Mouse (Mus musculus) frontal cortex, adult 2 months (tissue): ENCODE measurements around the gene Tmem79. TPM values are rescaled to one million over a fixed set of nuclear protein-coding genes. Genes with fewer than 3 reads are reported as not detected.
"Not testable (repeated sequence)": the region's sequence is repeated elsewhere in the genome, so short reads cannot be mapped to it uniquely, and the experiment has no call there.

ENCODE experiments used
- DNase-seq, 2 experiments: peaks; one replicate each; pipeline ENCODE4 v3.0.0; 2022; ENCODE audit warnings: low spot score in 1 of 2; ENCODE audit errors: extremely low spot score in 1 of 2
- polyA plus RNA-seq: library from polyadenylated mRNA; depleted of rRNA; stranded (reverse); fragments of >200 nt; gene quantifications from 2 replicates; pipeline ENCODE4 v1.2.3, GENCODE M21; 2012

Gene Tmem79
- polyA plus RNA-seq, 1 experiment = 0.64 TPM

DNA sequence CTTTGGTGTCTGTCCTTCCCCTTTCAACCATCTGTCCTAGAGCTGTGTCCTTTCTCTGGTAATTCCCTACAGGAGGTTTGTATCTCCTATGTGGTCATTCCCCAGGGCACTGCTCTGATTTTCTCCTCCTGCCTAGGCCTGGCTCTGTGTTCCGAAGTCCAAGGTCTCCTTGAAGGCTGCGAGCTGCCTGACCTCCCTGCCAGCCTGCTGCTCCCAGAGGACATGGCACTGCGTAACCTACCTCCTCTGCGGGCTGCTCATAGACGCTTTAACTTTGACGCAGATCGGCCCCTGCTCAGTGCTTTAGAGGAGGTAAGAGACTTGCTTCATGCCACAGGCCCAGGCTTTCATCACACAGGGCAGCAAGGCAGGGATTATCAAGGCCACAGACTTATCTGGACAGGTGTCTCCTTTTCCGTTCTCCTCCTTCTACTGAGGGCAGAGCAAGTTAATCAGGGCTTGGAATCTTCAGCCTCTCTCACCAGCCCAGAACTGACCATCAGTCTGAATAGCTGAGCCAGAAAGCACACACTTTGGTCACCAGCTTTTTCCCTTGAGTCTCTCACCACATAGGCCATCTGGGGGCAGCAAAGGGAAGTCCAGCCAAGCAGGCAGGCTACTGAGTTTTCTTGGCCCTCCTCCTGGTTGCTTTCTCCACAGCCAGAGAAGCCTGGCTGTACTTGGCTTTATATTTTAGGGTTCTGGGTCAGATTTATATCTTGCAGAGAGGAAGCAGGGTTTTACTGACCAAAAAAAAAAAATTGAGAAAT, 18.6 kb upstream of the Tmem79 start:
- DNase-seq = peak in 1 of 2 experiments; percentile 48

DNA sequence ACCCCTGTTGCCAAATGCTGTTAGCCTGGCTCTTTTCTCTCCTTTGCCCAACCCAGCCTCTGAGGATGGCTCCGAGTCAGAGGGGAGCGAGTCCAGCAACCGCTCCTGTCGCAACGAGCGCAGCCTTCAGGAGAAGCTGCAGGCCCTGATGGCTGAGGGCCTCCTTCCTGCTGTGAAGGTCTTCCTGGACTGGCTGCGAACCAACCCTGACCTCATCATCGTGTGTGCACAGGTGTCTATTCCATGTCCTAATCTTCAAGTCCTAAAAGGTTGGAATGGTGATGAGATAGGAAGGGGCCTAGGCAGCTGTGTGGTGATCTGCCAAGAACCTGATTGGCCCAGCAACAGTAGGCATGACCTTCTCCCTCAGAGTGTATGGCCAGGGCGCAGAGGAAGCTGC, 17.0 kb upstream of the Tmem79 start:
- no peak for DNase-seq

DNA sequence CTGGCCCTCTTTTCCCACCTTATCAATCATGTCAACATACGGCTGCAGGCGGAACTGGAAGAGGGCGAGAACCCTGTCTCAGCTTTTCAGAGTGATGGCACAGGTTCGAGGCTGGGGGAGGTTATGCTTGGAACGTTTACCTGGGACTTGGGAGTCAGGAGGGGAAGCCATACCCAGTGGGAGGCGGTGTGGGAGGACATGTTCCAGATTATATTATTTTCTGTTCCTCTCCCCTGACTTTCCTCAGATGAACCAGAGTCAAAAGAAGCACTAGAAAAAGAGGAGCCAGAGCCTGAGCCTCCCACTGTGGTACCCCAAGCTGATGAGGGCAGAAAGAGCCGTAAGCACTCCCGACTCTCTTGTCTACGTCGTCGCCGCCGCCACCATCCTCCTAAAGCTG, 14.8 kb upstream of the Tmem79 start:
- peak in 1 of 2 experiments; percentile 29 for DNase-seq

DNA sequence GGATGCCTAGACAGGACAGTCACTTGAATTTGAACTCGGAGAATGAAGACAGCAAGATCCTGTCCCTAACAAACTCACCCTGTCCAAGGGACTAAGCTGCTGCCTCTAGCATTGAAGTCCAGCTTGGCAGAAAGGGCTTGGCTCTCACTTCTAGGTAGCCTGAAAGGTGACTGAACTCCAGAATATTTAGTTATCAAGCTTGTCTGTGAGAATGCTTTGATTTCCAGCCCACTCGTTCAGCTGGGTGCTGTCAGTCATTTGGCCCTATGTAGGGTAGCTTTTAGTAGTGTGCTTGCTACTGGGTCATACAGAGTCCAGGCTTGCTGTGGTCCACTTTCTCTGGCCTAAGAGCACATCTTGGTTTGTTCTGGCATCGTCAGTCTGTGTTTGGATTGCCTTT, 3.1 kb upstream of the Tmem79 start:
- DNase-seq = no peak

DNA sequence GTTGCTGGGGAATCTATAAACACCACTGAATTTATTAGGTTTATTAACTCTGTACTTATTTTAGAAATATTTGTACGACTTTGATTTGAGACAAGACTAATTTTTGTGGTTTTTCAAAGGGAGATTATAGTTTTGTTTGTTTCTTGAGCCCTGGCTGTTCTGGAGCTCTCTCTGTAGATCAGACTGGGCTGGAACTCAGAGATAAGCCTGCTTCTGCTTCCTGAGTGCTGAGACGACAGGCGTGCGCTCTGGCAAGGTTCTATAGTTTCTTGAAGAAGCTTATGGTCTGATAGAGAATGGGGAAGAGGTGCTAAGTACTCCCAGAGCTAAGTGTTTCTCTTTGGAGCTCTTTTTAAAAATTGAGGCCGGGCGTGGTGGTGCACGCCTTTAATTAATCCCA, 2.4 kb upstream of the Tmem79 start:
- DNase-seq = no peak

DNA sequence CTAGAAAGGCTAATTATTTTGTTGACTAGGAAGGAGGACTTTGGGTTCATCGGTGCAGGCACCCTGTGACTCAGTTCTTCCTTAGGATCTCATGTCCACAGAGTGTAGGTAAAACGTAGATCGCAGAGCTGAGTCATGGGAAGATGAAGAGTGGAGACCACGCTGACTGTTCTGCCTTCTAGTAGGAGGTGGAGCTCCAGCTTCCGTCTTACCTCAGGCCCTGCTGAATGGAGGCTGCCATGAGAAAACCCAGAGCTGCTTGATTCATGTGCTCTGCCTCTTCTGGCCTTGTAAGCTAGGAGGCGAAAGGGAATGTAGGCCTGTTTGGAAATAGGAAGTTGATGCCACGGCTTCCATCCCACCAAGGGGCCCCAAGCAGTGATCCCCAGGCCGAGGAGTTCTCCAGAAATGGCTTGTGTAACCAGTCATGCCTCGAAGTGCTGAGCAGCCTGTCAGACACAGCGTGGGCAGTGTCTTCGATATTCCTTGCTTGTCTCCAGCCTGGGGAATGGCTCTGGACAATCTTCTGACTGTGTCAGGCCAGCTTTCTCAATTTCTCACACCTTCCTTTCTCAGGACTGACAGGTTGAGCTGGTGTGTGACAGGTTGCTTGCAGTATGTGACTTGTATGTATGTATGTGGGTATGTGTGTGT, 1.5 kb upstream of the Tmem79 start:
- peak in 1 of 2 experiments; percentile 57 for DNase-seq

DNA sequence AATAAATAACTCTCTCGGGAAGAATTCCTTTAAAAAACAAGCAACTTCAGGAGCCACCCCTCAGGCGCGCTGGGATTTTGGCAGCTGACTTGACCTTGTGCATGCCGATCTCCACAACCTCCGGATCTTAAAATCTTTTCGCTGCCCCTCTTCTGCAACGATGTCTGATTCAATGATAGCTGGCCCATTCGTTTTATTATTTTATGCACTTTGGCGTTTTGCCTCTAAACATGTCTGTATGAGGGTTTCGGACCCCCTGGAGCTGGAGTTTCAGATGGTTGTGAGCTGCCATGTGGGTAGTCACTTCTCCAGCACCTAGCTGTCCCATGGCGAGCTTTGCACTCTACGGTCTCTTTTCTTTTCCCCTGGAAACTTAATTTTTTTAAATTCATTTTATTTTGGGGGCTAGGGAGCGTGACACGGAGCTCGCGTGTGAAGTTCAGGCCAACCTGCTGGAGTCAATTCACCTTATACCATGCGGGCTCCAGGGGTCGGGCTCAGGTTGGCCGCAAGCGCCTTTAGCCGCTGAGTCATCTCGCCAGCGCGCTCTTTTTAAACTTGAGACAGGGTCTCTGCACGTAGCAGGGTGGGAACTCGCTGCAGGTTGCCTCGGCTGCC, 403 bp downstream of the Tmem79 start:
- no peak for DNase-seq

DNA sequence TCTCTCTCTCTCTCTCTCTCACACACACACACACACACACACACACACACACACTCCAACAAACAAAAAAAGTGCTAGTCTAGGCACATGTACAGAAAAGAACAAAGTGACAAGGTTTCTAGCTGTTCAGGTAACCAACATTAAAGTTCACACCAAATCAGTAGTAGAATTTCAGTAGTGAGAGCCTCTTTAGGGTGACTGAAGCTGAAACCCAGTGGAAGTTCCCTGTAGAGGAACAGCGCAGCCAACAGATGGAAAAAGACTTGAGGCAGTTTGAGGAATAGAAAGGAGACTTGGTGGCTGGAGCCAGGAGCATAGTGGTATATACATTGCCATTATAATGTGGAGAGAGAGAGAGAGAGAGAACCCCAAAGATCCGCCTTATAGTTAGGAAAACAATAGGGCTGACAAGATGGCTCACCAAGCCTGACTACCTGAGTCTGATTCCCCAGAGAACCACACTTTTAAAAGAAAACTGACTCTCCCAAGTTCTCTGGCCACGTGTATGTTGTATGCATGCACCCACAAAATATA, 979 bp downstream of the Tmem79 start:
- DNase-seq = no peak

DNA sequence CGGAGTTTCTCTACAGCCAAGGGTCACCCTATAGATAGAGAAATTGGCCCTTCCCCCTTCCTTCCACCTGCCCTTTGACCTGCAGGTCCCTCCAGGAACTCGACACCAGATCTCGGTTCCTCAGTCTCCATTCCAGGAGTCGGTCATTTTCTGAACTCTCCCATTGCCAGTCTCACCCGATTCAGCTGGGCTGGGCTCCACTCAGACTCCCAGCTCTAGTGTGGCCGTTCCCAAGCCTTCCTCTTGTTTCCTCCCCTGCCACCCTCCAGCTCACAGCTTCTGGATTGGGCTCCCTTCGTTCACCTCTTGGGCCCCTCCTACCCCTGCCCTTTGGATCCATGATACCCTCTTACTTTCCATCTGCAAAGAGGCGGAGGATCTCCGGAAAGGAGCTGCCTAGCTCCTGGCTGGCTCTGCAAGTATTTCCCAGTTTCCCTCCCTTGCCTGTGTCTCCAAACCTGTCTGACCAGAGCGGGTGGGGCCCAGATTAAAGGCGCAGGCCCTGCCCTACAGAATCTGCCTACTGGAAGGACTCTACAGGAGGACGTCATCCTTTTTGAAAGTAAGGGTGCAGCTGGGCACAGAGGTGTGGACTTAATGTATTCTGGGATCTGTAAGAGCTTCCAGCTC, 1.8 kb downstream of the Tmem79 start:
- DNase-seq = no peak

DNA sequence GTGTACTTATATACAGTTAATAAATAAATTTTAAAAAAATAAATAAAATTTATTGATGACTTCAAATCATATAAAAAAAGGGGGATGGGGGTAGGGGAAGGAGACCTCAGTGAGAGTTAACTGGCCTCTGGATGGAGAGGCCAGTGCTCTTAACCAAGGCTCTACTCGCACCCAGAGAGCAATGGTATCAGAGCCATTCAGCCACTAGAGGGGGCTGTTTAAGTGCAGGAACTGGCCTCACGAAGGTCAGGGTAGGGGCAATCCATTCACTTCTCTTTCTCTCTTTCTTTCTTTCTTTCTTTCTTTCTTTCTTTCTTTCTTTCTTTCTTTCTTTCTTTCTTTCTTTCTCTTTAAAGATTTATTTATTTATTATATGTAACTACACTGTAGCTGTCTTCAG, 4.7 kb downstream of the Tmem79 start:
- peak in 1 of 2 experiments; percentile 50 for DNase-seq

DNA sequence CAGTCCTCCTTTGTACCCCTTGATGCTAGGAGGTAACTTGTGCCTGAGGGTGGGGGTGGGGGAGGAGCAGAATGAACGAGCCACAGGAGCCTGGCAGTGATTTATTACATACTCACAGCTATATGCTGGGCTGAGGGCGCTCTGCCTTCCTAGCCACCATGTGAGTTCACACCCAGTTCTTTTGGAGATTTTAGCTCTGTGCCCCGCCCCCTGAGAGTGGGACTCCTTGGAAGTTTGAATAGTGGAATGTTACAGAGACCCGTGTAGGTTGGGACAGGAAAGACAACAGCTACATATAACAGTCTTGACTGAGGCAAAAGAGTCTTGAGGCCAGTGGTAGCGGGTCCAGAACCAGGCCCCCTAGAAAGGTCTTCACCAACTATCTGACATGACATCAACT, 7.0 kb downstream of the Tmem79 start:
- DNase-seq = no peak

DNA sequence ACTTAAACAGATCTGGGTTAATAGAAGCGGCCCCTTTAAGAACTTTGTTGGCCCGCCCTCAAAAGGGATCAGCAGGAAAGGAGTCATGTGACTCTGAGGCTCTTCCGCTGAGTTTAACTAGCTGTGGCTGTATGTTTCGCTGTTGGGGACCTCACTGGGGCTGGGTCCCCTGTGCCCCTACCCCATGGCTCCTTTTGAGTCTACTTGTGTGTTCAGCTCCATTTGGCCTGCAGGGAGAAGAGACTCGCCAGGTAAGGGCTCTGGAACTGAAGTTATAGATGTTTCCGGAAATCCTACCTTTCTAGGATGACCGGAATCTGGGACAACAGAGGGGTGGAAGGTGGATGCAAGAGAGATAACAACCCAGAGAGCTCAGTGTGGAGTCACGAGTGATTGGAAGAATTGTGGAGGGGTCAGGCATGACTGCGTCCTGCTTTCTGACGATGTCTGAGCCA, 11.0 kb downstream of the Tmem79 start, which contains the start of gene Glmp:
Gene Glmp, plus strand, starts transcription at position 73 of the 455 bp plus-strand sequence.
- peak; percentile 29 to 74 for DNase-seq

DNA sequence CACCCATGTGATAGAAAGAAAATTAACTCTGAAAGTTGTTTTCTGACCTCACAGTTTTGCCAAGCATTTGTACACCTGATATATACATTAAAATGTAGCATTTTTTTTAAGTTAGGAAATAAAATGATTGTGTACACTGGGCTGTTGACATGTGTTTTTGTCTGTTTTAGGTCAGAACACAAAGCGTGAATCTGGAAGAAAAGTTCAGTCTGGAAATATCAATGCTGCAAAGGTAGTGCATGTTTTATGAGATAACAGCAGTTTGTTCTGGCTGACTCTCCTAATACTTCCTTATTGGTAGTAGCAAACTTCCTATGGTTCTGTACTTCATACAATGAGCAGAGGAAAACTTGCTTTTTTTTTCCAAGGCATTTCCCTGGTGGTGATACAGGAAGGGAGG, 36.8 kb downstream of the Tmem79 start:
- DNase-seq = no peak

DNA sequence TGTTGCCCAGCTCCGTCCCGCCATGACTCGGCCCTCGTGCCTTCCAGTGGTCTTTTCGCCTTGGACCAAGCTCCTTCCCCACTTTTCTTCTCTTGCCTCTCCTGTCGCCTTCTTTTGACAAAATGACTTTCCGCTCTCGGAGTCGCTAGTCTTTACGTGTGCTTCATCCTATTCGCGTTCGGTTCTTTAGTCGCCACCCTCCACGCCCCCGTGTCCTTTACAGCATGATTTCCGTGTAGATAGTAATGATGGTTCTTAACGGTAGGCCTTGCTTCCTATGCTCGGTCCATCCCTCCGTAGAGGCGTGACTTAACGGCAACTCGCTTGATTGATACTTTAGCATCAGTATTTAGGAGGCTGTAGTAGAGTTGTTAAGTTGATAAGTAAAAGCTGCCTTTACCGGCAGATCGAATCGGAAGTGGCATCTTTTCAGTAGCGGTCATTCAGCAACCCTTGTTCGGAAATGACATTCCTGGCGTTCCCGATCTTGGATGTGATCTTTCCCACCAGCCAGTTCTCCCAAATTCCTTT, 38.6 kb downstream of the Tmem79 start:
- peak; percentile 63 to 72 for DNase-seq

DNA sequence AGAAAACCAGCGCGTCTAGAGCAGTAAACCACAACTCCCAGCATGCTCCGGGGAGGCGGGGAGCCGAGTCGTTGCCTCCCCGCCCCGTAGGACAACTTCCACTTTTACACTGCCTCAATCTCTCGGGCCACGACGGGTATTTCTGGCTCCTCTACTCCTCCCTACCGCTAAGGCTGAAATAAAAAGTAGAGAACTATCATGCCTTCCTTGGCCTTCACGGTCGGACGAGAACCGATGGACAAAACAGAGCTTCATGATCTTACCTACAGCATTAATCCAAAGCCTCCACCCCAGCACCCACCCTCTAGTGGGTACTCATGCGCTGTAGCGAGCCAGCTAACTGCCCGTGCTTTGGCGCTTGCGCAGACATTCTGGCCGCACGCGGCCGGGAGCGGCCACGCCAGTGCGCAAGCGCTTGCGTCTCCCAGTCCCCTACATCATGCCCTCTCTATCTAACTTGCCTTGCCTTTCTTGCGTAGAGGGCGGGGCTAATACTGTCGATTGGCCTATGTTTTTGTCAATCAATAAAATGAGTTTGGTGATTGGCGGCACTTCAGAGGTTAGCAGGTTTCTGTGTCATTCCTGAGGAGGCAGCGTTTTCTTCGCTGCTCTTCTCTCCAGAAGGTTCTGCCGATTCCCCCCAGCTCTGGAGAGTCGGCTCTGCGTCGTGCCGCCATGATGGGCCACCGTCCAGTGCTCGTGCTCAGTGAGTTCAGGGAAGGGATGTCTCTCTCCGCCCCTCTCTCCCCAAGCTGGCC, 39.2 kb downstream of the Tmem79 start, which contains the start of the genes Tsacc and Cct3:
Gene Tsacc, minus strand, starts transcription at position 439 of the 758 bp plus-strand sequence.
Gene Cct3, plus strand, starts transcription at position 556 of the 758 bp plus-strand sequence.
- DNase-seq = peak; percentile 99

DNA sequence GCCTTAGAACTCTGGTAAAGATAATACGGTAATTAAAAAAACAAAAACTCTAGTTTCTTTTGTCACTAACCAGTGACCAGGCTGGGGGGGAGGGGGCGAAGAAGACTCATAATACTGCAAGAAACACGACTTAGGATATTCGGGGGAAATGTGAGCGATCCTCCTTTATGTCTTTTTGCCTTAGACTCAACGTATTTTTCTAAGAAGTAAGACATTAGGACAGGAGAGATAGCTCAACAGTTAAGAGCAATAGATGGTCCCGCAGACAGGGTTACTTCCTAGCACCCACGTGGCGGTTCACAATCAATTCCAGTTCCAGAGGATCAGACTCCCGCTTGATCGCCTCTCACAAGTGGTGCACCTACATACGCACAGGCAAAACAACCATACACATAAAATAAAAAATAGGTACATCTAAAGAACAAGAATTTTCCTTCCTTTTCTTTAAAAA, 39.8 kb downstream of the Tmem79 start:
- DNase-seq = no peak

DNA sequence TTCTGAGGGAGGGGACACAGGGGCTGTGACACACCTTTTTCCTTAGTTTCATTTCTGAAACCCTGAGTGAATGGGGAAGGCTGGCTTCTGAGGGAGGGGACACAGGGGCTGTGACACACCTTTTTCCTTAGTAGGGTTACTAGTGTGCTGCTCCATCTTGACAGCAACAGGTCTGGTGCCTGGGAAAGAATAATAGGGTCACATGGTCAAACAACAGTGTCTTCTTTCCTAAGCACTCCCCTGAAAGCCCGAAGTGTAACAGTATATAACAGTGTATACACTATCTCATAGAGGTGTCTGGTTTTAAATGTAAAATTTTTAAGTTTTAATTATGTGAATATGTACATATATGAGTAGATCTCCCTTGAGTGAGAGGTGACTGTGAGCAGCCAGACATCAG, 40.7 kb downstream of the Tmem79 start:
- not testable (repeated sequence) for DNase-seq

DNA sequence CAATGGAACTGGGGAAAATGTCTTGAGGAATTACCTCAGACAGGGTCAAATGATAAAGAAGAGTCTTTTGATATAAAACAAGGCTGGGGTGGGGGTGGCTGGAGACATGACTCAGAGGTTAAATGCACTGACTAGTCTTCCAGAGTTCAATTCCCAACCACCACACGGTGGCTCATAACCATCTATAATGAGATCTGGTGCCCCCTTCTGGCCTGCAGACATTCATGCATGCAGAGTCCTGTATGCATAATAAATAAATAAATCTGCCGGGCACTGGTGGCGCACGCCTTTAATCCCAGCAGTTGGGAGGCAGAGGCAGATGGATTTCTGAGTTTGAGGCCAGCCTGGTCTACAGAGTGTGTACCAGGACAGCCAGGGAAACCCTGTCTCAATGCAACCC, 44.0 kb downstream of the Tmem79 start:
- peak in 1 of 2 experiments; percentile 15 for DNase-seq

DNA sequence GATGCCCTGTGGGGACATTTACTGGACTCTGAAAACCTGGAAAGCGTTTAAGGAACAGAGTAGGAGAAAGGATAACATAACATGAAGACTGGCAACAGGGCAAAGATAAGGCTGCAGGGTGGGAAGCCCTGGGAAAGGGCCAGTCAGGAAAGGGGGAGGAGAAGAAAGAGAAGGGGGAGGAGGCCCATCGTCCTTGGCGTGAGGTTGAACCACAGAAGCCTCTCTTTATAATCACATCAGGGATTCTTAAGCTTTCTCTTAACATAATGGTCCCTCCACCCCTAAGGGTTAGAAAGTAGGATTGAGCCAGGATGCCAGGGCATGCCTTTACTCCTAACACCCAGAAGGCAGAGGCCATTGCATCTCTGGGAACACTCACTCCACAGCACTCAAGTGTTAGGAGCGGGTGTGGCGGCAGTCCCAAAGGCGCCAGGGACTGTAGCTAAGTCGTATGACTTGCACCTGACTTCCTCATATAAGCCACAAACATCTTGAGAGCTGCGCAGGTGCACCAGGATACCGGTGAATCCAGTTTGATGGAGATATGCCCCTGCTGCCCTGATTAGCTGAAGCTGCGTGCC, 47.7 kb downstream of the Tmem79 start:
- DNase-seq = not testable (repeated sequence)
